ENCODE assay signal across 8 mouse cellular contexts in genomic region chr10:127674794-127675522, GRCm38 (mm10). TPM values are rescaled to one million over a fixed set of nuclear protein-coding genes. Genes with fewer than 3 reads are reported as not detected.
DNase-seq lines count a peak whose midpoint lies in the region; ATAC-seq and TF ChIP-seq lines count a peak whose summit lies in the region.

No protein-coding gene starts in this region.

- H3K27ac ChIP-seq in gastrocnemius, adult 2 months = peak overlapping the region; percentile 83
- no peak overlapping the region for H3K27ac ChIP-seq in liver, embryonic 13.5 days
- H3K27ac ChIP-seq in neural tube, embryonic 11.5 days (ENCODE audit: low read depth, low read length) = no peak overlapping the region

- in situ Hi-C loops in Patski (cut with MboI; ENCODE audit: low pct_unique_long_range_greater_than_20kb) = loop anchor here (25.0 kb wide), 4 partner anchors 388 to 1237 kb away; partner anchors contain the start of genes Bloc1s1, Cd63, Cdk4 and Gls2

- CTCF ChIA-PET in Patski (lab: Charles Lee) = interaction anchor here (0.9 to 1.9 kb wide), 6 partner anchors 13 to 281 kb away, joined by 3 to 13 read pairs (median 4); partner anchors contain the start of gene Stat6

- H3K9ac ChIP-seq in liver, embryonic 13.5 days = no peak overlapping the region
- no peak overlapping the region for H3K9ac ChIP-seq in neural tube, embryonic 11.5 days (ENCODE audit: low read length)

- no peaks in the 10 kb centered on the region for H3K36me3 ChIP-seq in liver, embryonic 13.5 days
- H3K36me3 ChIP-seq in neural tube, embryonic 11.5 days (ENCODE audit: control insufficient read depth, insufficient read depth, low read length) = no peaks in the 10 kb centered on the region

- peak overlapping the region; percentile 62 for H3K4me3 ChIP-seq in gastrocnemius, adult 2 months
- H3K4me3 ChIP-seq in liver, embryonic 13.5 days (replicated peaks) = no peak overlapping the region
- H3K4me3 ChIP-seq in neural tube, embryonic 11.5 days (ENCODE audit: low read depth, low read length) = no peak overlapping the region

- WGBS in liver, embryonic 13.5 days (ENCODE audit: insufficient replicate concordance) = 87% methylated on average over 8 of the region's 8 CpGs
- WGBS in neural tube, embryonic 11.5 days = 91% methylated on average over 8 of the region's 8 CpGs

- H3K27me3 ChIP-seq in Patski = no peaks in the 10 kb centered on the region
- H3K27me3 ChIP-seq in liver, embryonic 13.5 days = no peaks in the 10 kb centered on the region
- no peaks in the 10 kb centered on the region for H3K27me3 ChIP-seq in neural tube, embryonic 11.5 days (ENCODE audit: control insufficient read depth, insufficient read depth, low read length)

- ATAC-seq in Patski = peak; percentile 63
- ATAC-seq in liver, embryonic 13.5 days (ENCODE audit: low read depth) = no peak
- no peak for ATAC-seq in neural tube, embryonic 11.5 days (ENCODE audit: insufficient read depth, low FRiP score, low TSS enrichment)

- H3K4me2 ChIP-seq in liver, embryonic 13.5 days = no peak overlapping the region
- H3K4me2 ChIP-seq in neural tube, embryonic 11.5 days (ENCODE audit: low read depth) = no peak overlapping the region

- intact Hi-C loops in gastrocnemius, adult 2 months (cut with DNase I) = loop anchor here (1.0 to 10.0 kb wide), 2 partner anchors 34 to 600 kb away; partner anchors contain the start of genes Agap2 and Tspan31

- no peak for TF ChIP-seq CTCF in Patski (IDR thresholded peaks at IDR 0.05)
- no peak; the same call in 1 of the 2 replicates for TF ChIP-seq CTCF in gastrocnemius, adult 2 months (IDR thresholded peaks at IDR 0.05)

- POLR2A ChIA-PET in Patski (lab: Charles Lee) = no interaction called here

- H3K4me1 ChIP-seq in liver, embryonic 13.5 days (replicated peaks) = peaks cover 23% of the 10 kb centered on the region
- H3K4me1 ChIP-seq in neural tube, embryonic 11.5 days (ENCODE audit: control insufficient read depth, insufficient read depth, low read length) = no peaks in the 10 kb centered on the region; the same call in 1 of the 2 replicates

- DNase-seq in 3T3-L1 (ENCODE audit: low read depth, low spot score) = peak; percentile 96
- DNase-seq in Patski (ENCODE audit: low read depth, low spot score) = peak; percentile 64
- peak; percentile 81 to 95 for DNase-seq in cerebellum, postnatal 36 days
- DNase-seq in gastrocnemius, adult 2 months = peak; percentile 85
- DNase-seq in kidney, adult 9 months = peak; percentile 99
- peak; percentile 70 for DNase-seq in liver, embryonic 13.5 days
- DNase-seq in neural tube, embryonic 11.5 days (ENCODE audit: low spot score) = peak; percentile 63
- DNase-seq in telencephalon, adult 2 months (ENCODE audit: low read depth, low spot score) = peak; percentile 92

- H3K9me3 ChIP-seq in liver, embryonic 13.5 days (replicated peaks) = no peaks in the 10 kb centered on the region
- H3K9me3 ChIP-seq in neural tube, embryonic 11.5 days (ENCODE audit: control insufficient read depth, low read length) = no peaks in the 10 kb centered on the region

RNA-seq across cellular contexts. Expression of gene Nab2, which starts 6.6 kb away (rescaled TPM):
- 31.8 TPM for polyA plus RNA-seq in Patski (2021)
- total RNA-seq in gastrocnemius, adult 2 months (2021) = 1 to 10 TPM; 2.8 to 3.2 TPM
- 1.5 and 2.1 TPM in 2 replicates for polyA plus RNA-seq in liver, embryonic 13.5 days (2015; fragmentation: Nextera tagmentation; extraction: Ambion mirVana)
- 6.2 and 7.8 TPM in 2 replicates for polyA plus RNA-seq in neural tube, embryonic 11.5 days (2014; fragmentation: Nextera tagmentation; extraction: Ambion mirVana)

RNA-seq across cellular contexts. Expression of gene Nemp1, which starts 8.3 kb away (rescaled TPM):
- polyA plus RNA-seq in Patski (2021) = 8.0 TPM
- total RNA-seq in gastrocnemius, adult 2 months (2021) = 1 to 10 TPM; 1.5 to 2.1 TPM
- polyA plus RNA-seq in liver, embryonic 13.5 days (2015; fragmentation: Nextera tagmentation; extraction: Ambion mirVana) = 5.0 and 6.3 TPM in 2 replicates
- 9.3 and 10.6 TPM in 2 replicates for polyA plus RNA-seq in neural tube, embryonic 11.5 days (2014; fragmentation: Nextera tagmentation; extraction: Ambion mirVana)

RNA-seq across cellular contexts. Expression of gene Myo1a, which starts 30.0 kb away (rescaled TPM):
- polyA plus RNA-seq in Patski (2021) = 0.17 TPM
- total RNA-seq in gastrocnemius, adult 2 months (2021) = not detected
- polyA plus RNA-seq in liver, embryonic 13.5 days (2015; fragmentation: Nextera tagmentation; extraction: Ambion mirVana) = 0.17 TPM in 2 replicates
- polyA plus RNA-seq in neural tube, embryonic 11.5 days (2014; fragmentation: Nextera tagmentation; extraction: Ambion mirVana) = 0.56 and 0.76 TPM in 2 replicates

RNA-seq across cellular contexts. Expression of gene Stat6, which starts 32.2 kb away (rescaled TPM):
- polyA plus RNA-seq in Patski (2021) = 67.3 TPM
- 10 to 100 TPM; 17.1 to 18.9 TPM for total RNA-seq in gastrocnemius, adult 2 months (2021)
- polyA plus RNA-seq in liver, embryonic 13.5 days (2015; fragmentation: Nextera tagmentation; extraction: Ambion mirVana) = 12.3 and 15.5 TPM in 2 replicates
- 6.1 and 6.8 TPM in 2 replicates for polyA plus RNA-seq in neural tube, embryonic 11.5 days (2014; fragmentation: Nextera tagmentation; extraction: Ambion mirVana)

RNA-seq across cellular contexts. Expression of gene Tac2, which starts 49.3 kb away (rescaled TPM):
- not detected for polyA plus RNA-seq in Patski (2021)
- not detected for total RNA-seq in gastrocnemius, adult 2 months (2021)
- 11.4 and 14.2 TPM in 2 replicates for polyA plus RNA-seq in liver, embryonic 13.5 days (2015; fragmentation: Nextera tagmentation; extraction: Ambion mirVana)
- polyA plus RNA-seq in neural tube, embryonic 11.5 days (2014; fragmentation: Nextera tagmentation; extraction: Ambion mirVana) = 0.49 and 0.57 TPM in 2 replicates
